Mouse (Mus musculus): ENCODE measurements around the gene Nceh1.

Nceh1 gene

GRCm38 (mm10) chr3:27205514-27206220 is 22.9 kb downstream of the Nceh1 start:
- TF ChIP-seq GATA4 (IDR thresholded peaks at IDR 0.05; ENCODE audit: insufficient replicate concordance, low read length) = no peak

- no peak for TF ChIP-seq GATA4 (IDR thresholded peaks at IDR 0.05; ENCODE audit: insufficient replicate concordance, low read length)
These were observed 23.4 kb downstream of the Nceh1 start for GRCm38 (mm10) chr3:27206221-27206560.

- no peak for TF ChIP-seq GATA4 (IDR thresholded peaks at IDR 0.05; ENCODE audit: insufficient replicate concordance, low read length)
These were observed 23.8 kb downstream of the Nceh1 start for GRCm38 (mm10) chr3:27206577-27206976.

- no peak for TF ChIP-seq GATA4 (IDR thresholded peaks at IDR 0.05; ENCODE audit: insufficient replicate concordance, low read length)
These were observed 26.9 kb downstream of the Nceh1 start for GRCm38 (mm10) chr3:27209707-27210106.

- TF ChIP-seq GATA4 (IDR thresholded peaks at IDR 0.05; ENCODE audit: insufficient replicate concordance, low read length) = no peak
These were observed 27.5 kb downstream of the Nceh1 start for GRCm38 (mm10) chr3:27210271-27210670.

GRCm38 (mm10) chr3:27214016-27214816 is 31.5 kb downstream of the Nceh1 start:
- TF ChIP-seq GATA4 (IDR thresholded peaks at IDR 0.05; ENCODE audit: insufficient replicate concordance, low read length) = no peak

GRCm38 (mm10) chr3:27217331-27217730 is 34.6 kb downstream of the Nceh1 start:
- no peak for TF ChIP-seq GATA4 (IDR thresholded peaks at IDR 0.05; ENCODE audit: insufficient replicate concordance, low read length)

GRCm38 (mm10) chr3:27218604-27219003 is 35.8 kb downstream of the Nceh1 start:
- no peak for TF ChIP-seq GATA4 (IDR thresholded peaks at IDR 0.05; ENCODE audit: insufficient replicate concordance, low read length)

- no peak for TF ChIP-seq GATA4 (IDR thresholded peaks at IDR 0.05; ENCODE audit: insufficient replicate concordance, low read length)
These were observed 39.3 kb downstream of the Nceh1 start for GRCm38 (mm10) chr3:27222052-27222451.

GRCm38 (mm10) chr3:27222488-27222887 is 39.7 kb downstream of the Nceh1 start:
- TF ChIP-seq GATA4 (IDR thresholded peaks at IDR 0.05; ENCODE audit: insufficient replicate concordance, low read length) = no peak

GRCm38 (mm10) chr3:27227629-27228453 is 45.1 kb downstream of the Nceh1 start:
- TF ChIP-seq GATA4 (IDR thresholded peaks at IDR 0.05; ENCODE audit: insufficient replicate concordance, low read length) = no peak

- no peak for TF ChIP-seq GATA4 (IDR thresholded peaks at IDR 0.05; ENCODE audit: insufficient replicate concordance, low read length)
These were observed 46.0 kb downstream of the Nceh1 start for GRCm38 (mm10) chr3:27228530-27229309.

GRCm38 (mm10) chr3:27233361-27233760 is 50.6 kb downstream of the Nceh1 start:
- TF ChIP-seq GATA4 (IDR thresholded peaks at IDR 0.05; ENCODE audit: insufficient replicate concordance, low read length) = no peak

- TF ChIP-seq GATA4 (IDR thresholded peaks at IDR 0.05; ENCODE audit: insufficient replicate concordance, low read length) = no peak
These were observed 51.1 kb downstream of the Nceh1 start for GRCm38 (mm10) chr3:27233841-27234240.

GRCm38 (mm10) chr3:27234976-27235375 is 52.2 kb downstream of the Nceh1 start:
- TF ChIP-seq GATA4 (IDR thresholded peaks at IDR 0.05; ENCODE audit: insufficient replicate concordance, low read length) = no peak
